Mouse (Mus musculus): ENCODE measurements around the gene Gm17387. TPM values are rescaled to one million over a fixed set of nuclear protein-coding genes. Genes with fewer than 3 reads are reported as not detected.
A peak's percentile ranks its signal among the peaks of the same experiment; 100 is the strongest.

Gene Gm17387
- polyA plus RNA-seq, 1 experiment from 2014 or later: not detected

DNA sequence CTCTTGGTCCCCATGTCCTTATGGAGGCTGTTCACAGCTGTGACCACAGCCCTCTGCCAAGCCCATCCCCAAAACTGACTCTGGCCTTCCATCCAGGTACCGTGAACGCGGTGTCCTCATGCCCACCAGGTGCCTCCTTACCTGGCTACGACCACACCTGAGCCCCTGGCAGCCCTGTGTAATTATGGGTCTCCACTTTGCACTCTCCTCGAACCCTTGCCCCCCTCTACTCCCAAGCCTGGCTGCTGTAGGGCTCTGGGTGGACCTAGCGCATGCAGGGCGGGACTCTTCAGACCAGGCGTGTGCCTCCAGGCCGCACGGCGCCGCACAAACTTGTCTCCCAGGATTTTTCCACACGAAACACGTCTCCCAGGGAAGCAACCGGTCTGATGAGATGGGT, 48.9 kb downstream of the Gm17387 start, which contains the start of gene Pkp3:
Pkp3 (plus strand) TSS at position 378 of the 400 bp plus-strand sequence.
- WGBS: 89% methylated on average over 15 of the region's 15 CpGs
- H3K36me3 ChIP-seq: no peaks in the 10 kb centered on the region
- H3K9me3 ChIP-seq (replicated peaks): no peaks in the 10 kb centered on the region
- no peak for DNase-seq (ENCODE audit: low spot score)
- H3K4me1 ChIP-seq: peaks cover 22% of the 10 kb centered on the region
- peak within 1 kb of the TSS; percentile 36; the same call in 1 of the 2 replicates for H3K27ac ChIP-seq
- peaks cover 51% of the 10 kb centered on the region for H3K27me3 ChIP-seq (ENCODE audit: low read depth, poor library complexity, severe bottlenecking)
- no peak within 1 kb of the TSS for H3K4me3 ChIP-seq

DNA sequence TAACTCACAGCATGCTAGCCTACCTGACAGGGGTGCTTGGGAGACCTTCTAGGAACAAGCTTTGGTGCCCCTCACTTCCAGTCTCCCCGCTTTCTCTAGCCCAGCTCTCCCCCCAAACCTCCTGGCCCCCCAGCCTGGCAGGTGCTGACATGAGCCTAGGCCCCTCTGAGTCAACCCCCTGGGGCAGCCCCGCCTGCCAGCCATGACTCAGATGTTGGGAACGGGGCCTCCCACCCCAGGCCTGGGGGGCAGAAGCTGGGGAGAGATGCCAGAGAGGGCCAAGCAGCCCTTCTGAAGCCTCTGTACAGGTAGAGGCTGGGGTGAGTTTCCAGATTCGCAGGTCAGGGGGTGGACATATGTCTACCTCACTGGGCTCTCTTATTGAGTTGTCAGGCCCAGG, 49.9 kb downstream of the Gm17387 start:
- Histone ChIP-seq H3K27me3 (ENCODE audit: low read depth, poor library complexity, severe bottlenecking) (peaks cover 51% of the 10 kb centered on the region), H3K36me3 (no peaks in the 10 kb centered on the region), H3K4me3 (no peak overlapping the region), H3K9me3 (replicated peaks) (no peaks in the 10 kb centered on the region), H3K4me1 (peaks cover 22% of the 10 kb centered on the region), H3K27ac (0 out of 2 replicates have a peak overlapping the region, but pooled peaks have one; percentile 8)
- 77% methylated on average over 4 of the region's 4 CpGs for WGBS
- DNase-seq (ENCODE audit: low spot score): no peak

Other genes starting within 250 kb of the Gm17387 start
- 0.10 and 0.23 TPM in 2 replicates for gene Syce1, start 241.3 kb upstream of the Gm17387 start, polyA plus RNA-seq (2016; fragmentation: Nextera tagmentation; extraction: Ambion mirVana)
- gene Zfp941, start 207.0 kb upstream of the Gm17387 start, polyA plus RNA-seq (2016; fragmentation: Nextera tagmentation; extraction: Ambion mirVana): 2.1 and 2.2 TPM in 2 replicates
- 0.75 and 0.95 TPM in 2 replicates for gene Urah, start 194.1 kb upstream of the Gm17387 start, polyA plus RNA-seq (2016; fragmentation: Nextera tagmentation; extraction: Ambion mirVana)
- gene Scgb1c1, start 183.6 kb upstream of the Gm17387 start, polyA plus RNA-seq (2016; fragmentation: Nextera tagmentation; extraction: Ambion mirVana): not detected in 2 replicates
- gene Odf3, start 181.3 kb upstream of the Gm17387 start, polyA plus RNA-seq (2016; fragmentation: Nextera tagmentation; extraction: Ambion mirVana): not detected in 2 replicates
- gene Gm45785, start 172.8 kb upstream of the Gm17387 start, polyA plus RNA-seq (2016; fragmentation: Nextera tagmentation; extraction: Ambion mirVana): not detected in 2 replicates
- 45.2 and 54.2 TPM in 2 replicates for gene Ric8a, start 172.2 kb upstream of the Gm17387 start, polyA plus RNA-seq (2016; fragmentation: Nextera tagmentation; extraction: Ambion mirVana)
- gene Bet1l, start 171.6 kb upstream of the Gm17387 start, polyA plus RNA-seq (2016; fragmentation: Nextera tagmentation; extraction: Ambion mirVana): 23.0 and 26.1 TPM in 2 replicates
- gene Psmd13, start 147.2 kb upstream of the Gm17387 start, polyA plus RNA-seq (2016; fragmentation: Nextera tagmentation; extraction: Ambion mirVana): 353 and 364 TPM in 2 replicates
- gene Sirt3, start 146.8 kb upstream of the Gm17387 start, polyA plus RNA-seq (2016; fragmentation: Nextera tagmentation; extraction: Ambion mirVana): 25.4 and 27.6 TPM in 2 replicates
- gene Cox8b, start 128.7 kb upstream of the Gm17387 start, polyA plus RNA-seq (2016; fragmentation: Nextera tagmentation; extraction: Ambion mirVana): 0.49 TPM in 1 of 2 replicates, not detected in the other
- 0.06 and 0.26 TPM in 2 replicates for gene Nlrp6, start 108.2 kb upstream of the Gm17387 start, polyA plus RNA-seq (2016; fragmentation: Nextera tagmentation; extraction: Ambion mirVana)
- gene Pgghg, start 87.7 kb upstream of the Gm17387 start, polyA plus RNA-seq (2016; fragmentation: Nextera tagmentation; extraction: Ambion mirVana): 11.4 and 15.4 TPM in 2 replicates
- gene Ifitm5, start 78.8 kb upstream of the Gm17387 start, polyA plus RNA-seq (2016; fragmentation: Nextera tagmentation; extraction: Ambion mirVana): 4.2 and 5.9 TPM in 2 replicates
- not detected in 2 replicates for gene Gm45717, start 73.2 kb upstream of the Gm17387 start, polyA plus RNA-seq (2016; fragmentation: Nextera tagmentation; extraction: Ambion mirVana)
- 904 and 922 TPM in 2 replicates for gene Ifitm2, start 73.1 kb upstream of the Gm17387 start, polyA plus RNA-seq (2016; fragmentation: Nextera tagmentation; extraction: Ambion mirVana)
- gene Ifitm1, start 61.9 kb upstream of the Gm17387 start, polyA plus RNA-seq (2016; fragmentation: Nextera tagmentation; extraction: Ambion mirVana): 27.9 and 43.1 TPM in 2 replicates
- gene Ifitm3, start 18.4 kb upstream of the Gm17387 start, polyA plus RNA-seq (2016; fragmentation: Nextera tagmentation; extraction: Ambion mirVana): 54.0 and 56.4 TPM in 2 replicates
- gene Ifitm6, start 11.2 kb upstream of the Gm17387 start, polyA plus RNA-seq (2016; fragmentation: Nextera tagmentation; extraction: Ambion mirVana): 0.31 TPM in 1 of 2 replicates, not detected in the other
- 26.2 and 30.7 TPM in 2 replicates for gene B4galnt4, start 32.0 kb downstream of the Gm17387 start, polyA plus RNA-seq (2016; fragmentation: Nextera tagmentation; extraction: Ambion mirVana)
- gene Pkp3, start 49.1 kb downstream of the Gm17387 start, polyA plus RNA-seq (2016; fragmentation: Nextera tagmentation; extraction: Ambion mirVana): 6.0 and 8.2 TPM in 2 replicates
- 2.3 TPM in 2 replicates for gene Sigirr, start 71.4 kb downstream of the Gm17387 start, polyA plus RNA-seq (2016; fragmentation: Nextera tagmentation; extraction: Ambion mirVana)
- 0.64 and 0.67 TPM in 2 replicates for gene Ano9, start 88.7 kb downstream of the Gm17387 start, polyA plus RNA-seq (2016; fragmentation: Nextera tagmentation; extraction: Ambion mirVana)
- gene Ptdss2, start 93.3 kb downstream of the Gm17387 start, polyA plus RNA-seq (2016; fragmentation: Nextera tagmentation; extraction: Ambion mirVana): 85.6 and 95.2 TPM in 2 replicates
- 67.7 and 85.0 TPM in 2 replicates for gene Rnh1, start 143.7 kb downstream of the Gm17387 start, polyA plus RNA-seq (2016; fragmentation: Nextera tagmentation; extraction: Ambion mirVana)
- gene Hras, start 164.9 kb downstream of the Gm17387 start, polyA plus RNA-seq (2016; fragmentation: Nextera tagmentation; extraction: Ambion mirVana): 101 and 104 TPM in 2 replicates
- gene Lrrc56, start 165.0 kb downstream of the Gm17387 start, polyA plus RNA-seq (2016; fragmentation: Nextera tagmentation; extraction: Ambion mirVana): 14.0 and 21.8 TPM in 2 replicates
- 3.5 and 4.5 TPM in 2 replicates for gene Lmntd2, start 184.9 kb downstream of the Gm17387 start, polyA plus RNA-seq (2016; fragmentation: Nextera tagmentation; extraction: Ambion mirVana)
- gene Rassf7, start 186.7 kb downstream of the Gm17387 start, polyA plus RNA-seq (2016; fragmentation: Nextera tagmentation; extraction: Ambion mirVana): 44.7 and 53.5 TPM in 2 replicates
- gene Phrf1, start 199.7 kb downstream of the Gm17387 start, polyA plus RNA-seq (2016; fragmentation: Nextera tagmentation; extraction: Ambion mirVana): 121 and 131 TPM in 2 replicates
- gene Irf7, start 237.3 kb downstream of the Gm17387 start, polyA plus RNA-seq (2016; fragmentation: Nextera tagmentation; extraction: Ambion mirVana): 0.50 and 0.73 TPM in 2 replicates
- gene Cdhr5, start 247.7 kb downstream of the Gm17387 start, polyA plus RNA-seq (2016; fragmentation: Nextera tagmentation; extraction: Ambion mirVana): 0.19 TPM in 1 of 2 replicates, not detected in the other